Mouse (Mus musculus) testis, adult 2 months (tissue): ENCODE measurements at regions not wholly inside any gene's neighbourhood (a gene's known extent, or its start where the extent isn't known, plus 50 kb on each side); places are given as distances from the start of the nearest gene placed in this dataset.

Experiments
- CTCF ChIP-seq: fragments of 200-500 bp; IDR thresholded peaks from 2 replicates; pipeline ENCODE4 v1.5.1; 2012; ENCODE audit warnings: low read depth, mild to moderate bottlenecking, inconsistent platforms, low read length, moderate library complexity; ENCODE audit not compliant: control insufficient read depth, insufficient read depth, insufficient replicate concordance
- POLR2A ChIP-seq: fragments of 200-500 bp; IDR thresholded peaks from 2 replicates; pipeline ENCODE4 v1.6.1; 2012; ENCODE audit warnings: low read depth, mild to moderate bottlenecking, inconsistent platforms, low read length, moderate library complexity; ENCODE audit not compliant: control insufficient read depth

DNA sequence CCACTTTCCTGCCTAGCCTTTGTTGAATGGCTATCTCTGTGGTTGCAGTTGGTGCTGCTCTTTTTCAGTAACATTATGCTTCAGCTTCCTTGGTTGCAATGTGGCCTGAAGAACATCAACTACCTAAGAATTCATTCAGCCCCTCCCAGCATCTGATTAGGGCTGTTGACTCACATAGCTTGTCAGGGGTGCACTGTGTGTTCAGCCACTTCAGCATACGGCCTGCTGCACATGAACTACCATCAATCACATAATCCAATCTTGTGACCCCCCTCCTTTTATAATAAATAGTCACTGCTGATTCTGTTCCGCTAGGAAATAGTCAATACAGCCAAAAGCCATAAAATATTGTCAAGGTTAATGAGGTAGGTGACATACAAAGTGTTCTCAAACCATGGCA lies 328.3 kb upstream of the Reg3g start:
- no peak for TF ChIP-seq CTCF
- TF ChIP-seq POLR2A, result no peak
